Mouse (Mus musculus) T-helper 2 cell (primary cell): ENCODE results near the gene Scgb1b20.
"Not testable (repeated sequence)": the region's sequence is repeated elsewhere in the genome, so short reads cannot be mapped to it uniquely, and the experiment has no call there.

ENCODE experiments used
- in situ Hi-C: fragments of 300-600 bp; cut with MboI, MseI; formaldehyde crosslinking; loops from one replicate; pipeline ENCODE4 v1.15.1; 2025; ENCODE audit warnings: high pct_unique_total_duplicates

Gene Scgb1b20

DNA sequence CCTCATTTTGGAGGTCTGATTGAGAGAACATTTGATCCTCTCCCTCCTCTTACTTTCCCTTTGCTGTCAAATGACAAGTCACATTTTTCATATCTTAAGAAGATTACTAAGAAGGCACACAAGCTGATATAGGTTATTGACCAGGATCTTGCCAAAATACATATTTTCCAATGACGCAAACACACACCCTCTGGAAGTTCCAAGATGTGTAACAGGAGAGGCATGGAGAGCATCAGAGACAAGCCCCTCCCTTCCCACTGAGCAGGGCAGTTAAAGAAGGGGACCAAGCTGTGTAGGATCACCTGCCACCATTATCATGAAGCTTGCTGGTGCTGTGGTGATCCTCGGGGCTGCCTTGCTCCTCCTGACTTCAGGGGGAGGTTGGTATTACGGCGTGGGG, at the start of gene Scgb1b20:
Scgb1b20 (plus strand) TSS at position 301 of the 400 bp plus-strand sequence.
- in situ Hi-C loops, result not testable (repeated sequence)

DNA sequence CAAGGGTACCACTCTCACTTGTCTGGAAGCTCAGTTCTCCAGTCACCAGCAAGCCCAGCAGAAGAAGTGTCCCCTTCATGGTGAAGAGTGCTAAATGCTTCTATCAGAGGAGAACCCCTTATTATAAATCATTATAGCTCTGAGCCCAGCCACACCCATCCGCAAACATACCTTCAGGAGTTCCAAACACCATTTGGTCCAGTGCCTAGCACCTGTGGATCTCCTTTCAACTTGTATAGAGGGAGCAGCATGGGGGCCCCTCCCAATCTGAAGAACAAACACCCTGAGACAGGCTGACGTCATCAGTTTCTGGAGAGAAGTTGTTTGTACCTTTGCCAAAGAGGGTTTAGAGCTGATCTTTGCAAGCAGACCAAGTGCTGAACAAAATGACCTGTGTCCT, 6.8 kb upstream of the Scgb1b20 start, which contains the start of gene Scgb2b20:
Scgb2b20 (minus strand) TSS at position 101 of the 400 bp plus-strand sequence.
- in situ Hi-C loops, result not testable (repeated sequence)

DNA sequence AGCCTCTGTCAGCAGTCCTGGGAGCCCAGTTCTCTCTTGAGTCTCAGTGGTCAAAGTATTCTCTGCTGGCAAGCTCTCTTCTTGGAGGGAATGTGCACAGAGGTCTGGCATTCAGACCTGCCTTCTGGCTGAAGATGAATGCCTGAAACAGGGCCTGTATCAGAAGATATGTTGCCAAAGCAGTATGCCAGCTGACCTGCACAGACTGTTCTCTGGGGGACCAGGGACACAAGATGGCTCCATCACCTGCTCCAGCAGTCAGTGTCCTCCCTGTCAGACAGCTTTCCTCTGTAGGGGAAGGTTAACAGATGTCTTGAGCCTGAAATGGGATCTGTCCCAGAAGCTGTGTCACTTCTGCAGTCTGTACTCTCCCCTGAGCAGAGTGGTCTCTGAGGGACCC, 26.7 kb downstream of the Scgb1b20 start:
- in situ Hi-C loops, result not testable (repeated sequence)

DNA sequence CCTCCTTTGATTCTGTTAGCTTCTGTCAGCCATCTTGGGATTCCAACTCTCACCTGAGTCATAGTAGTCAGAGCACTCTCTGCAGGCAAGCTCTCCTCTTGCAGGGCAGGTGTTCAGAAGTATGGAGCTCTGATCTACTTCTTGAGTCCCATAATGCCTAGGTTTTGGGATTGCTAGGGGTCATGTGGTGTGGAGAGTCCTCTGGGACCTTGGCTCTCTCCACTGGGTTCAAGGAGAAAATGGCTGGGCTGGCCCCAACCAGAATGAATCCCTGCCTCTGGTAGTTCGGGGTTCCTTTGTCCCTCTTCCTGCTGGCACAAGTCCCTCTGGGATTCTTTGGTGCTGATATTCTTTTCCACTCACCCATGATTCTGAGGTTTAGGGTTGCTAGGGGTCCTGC, 28.6 kb downstream of the Scgb1b20 start:
- in situ Hi-C loops, result no loop called here

DNA sequence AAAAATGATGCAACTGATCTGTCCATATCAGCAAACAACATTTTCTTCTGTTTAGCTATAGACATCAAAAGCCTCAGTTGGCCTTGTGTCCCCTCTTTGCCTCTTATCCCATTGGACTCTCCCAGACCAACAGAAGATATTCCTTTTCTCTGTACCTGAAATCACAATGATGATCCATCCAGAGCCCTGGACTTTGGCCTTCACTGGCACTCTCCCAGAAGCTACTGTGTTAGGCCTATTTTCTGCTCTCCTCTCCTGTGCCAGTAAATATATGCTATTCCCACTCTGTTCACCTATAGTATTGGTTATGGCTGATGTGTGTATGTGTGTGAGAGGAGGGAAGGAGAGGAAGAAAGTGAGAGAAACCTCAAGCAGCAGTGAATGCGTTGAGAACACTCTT, 36.6 kb downstream of the Scgb1b20 start:
- in situ Hi-C loops, result not testable (repeated sequence)
